Mouse (Mus musculus) ES-E14 (cell line): ENCODE results near the gene Slc10a4. TPM values are rescaled to one million over a fixed set of nuclear protein-coding genes. Genes with fewer than 3 reads are reported as not detected.
A peak's percentile ranks its signal among the peaks of the same experiment; 100 is the strongest.

Experiments
- DNase-seq: peaks from one replicate; pipeline ENCODE4 v3.0.0-alpha.2; 2013; ENCODE audit warnings: low read depth, low spot score
- H3K27ac ChIP-seq: 2 replicates; pipeline ENCODE4 v1.5.1; 2012; ENCODE audit warnings: low read depth, mild to moderate bottlenecking, low read length, moderate library complexity, mixed read lengths; ENCODE audit not compliant: poor library complexity, insufficient read depth, severe bottlenecking
- H3K36me3 ChIP-seq: 2 replicates; pipeline ENCODE4 v1.6.1; 2012; ENCODE audit warnings: mild to moderate bottlenecking, low read length, moderate library complexity, mixed read lengths; ENCODE audit not compliant: control insufficient read depth, poor library complexity, insufficient read depth, severe bottlenecking
- H3K4me1 ChIP-seq, 2 experiments: fragments of 150-350 bp in 1 of 2; sonication (generic) in 1 of 2; 2 replicates each; pipeline ENCODE4 v1.6.1; 2012; ENCODE audit warnings: low read length in 2 of 2, mild to moderate bottlenecking in 1 of 2, mixed read lengths in 1 of 2; ENCODE audit not compliant: control insufficient read depth in 2 of 2, insufficient read depth in 2 of 2, poor library complexity in 1 of 2
- H3K4me3 ChIP-seq, 2 experiments: fragments of 150-350 bp in 1 of 2; sonication (generic) in 1 of 2; 2 replicates each; pipeline ENCODE4 v1.5.1; 2012; ENCODE audit warnings: low read length in 2 of 2, low read depth in 1 of 2, mild to moderate bottlenecking in 1 of 2, mixed read lengths in 1 of 2; ENCODE audit not compliant: insufficient read depth in 1 of 2, poor library complexity in 1 of 2, severe bottlenecking in 1 of 2
- H3K9ac ChIP-seq: 2 replicates; pipeline ENCODE4 v1.6.1; 2012; ENCODE audit warnings: low read depth, mild to moderate bottlenecking, low read length, mixed read lengths; ENCODE audit not compliant: poor library complexity, insufficient read depth, severe bottlenecking
- H3K9me3 ChIP-seq: fragments of 150-350 bp; sonication (generic); 2 replicates; pipeline ENCODE4 v1.6.1; 2012; ENCODE audit warnings: low read depth, mild to moderate bottlenecking, low read length; ENCODE audit not compliant: control insufficient read depth, insufficient read depth
- CHD2 ChIP-seq: IDR thresholded peaks from 2 replicates; pipeline ENCODE4 v1.6.1; 2014; ENCODE audit warnings: mild to moderate bottlenecking, low read depth, low read length, inconsistent platforms
- HCFC1 ChIP-seq: IDR thresholded peaks from 2 replicates; pipeline ENCODE4 v1.6.1; 2012; ENCODE audit warnings: low read length, inconsistent platforms, borderline replicate concordance; ENCODE audit not compliant: insufficient read depth
- MAFK ChIP-seq: IDR thresholded peaks from 2 replicates; pipeline ENCODE4 v1.6.1; 2014; ENCODE audit warnings: mild to moderate bottlenecking, low read depth, low read length, inconsistent platforms; ENCODE audit not compliant: insufficient read depth
- ZC3H11A ChIP-seq: IDR thresholded peaks from 2 replicates; pipeline ENCODE4 v1.6.1; 2012; ENCODE audit warnings: low read depth, mild to moderate bottlenecking, inconsistent platforms, low read length, borderline replicate concordance
- ZNF384 ChIP-seq: IDR thresholded peaks from 2 replicates; pipeline ENCODE4 v1.6.1; 2012; ENCODE audit warnings: low read depth, low read length, inconsistent platforms
- in situ Hi-C, 2 experiments: fragments of 600-800 bp; cut with MboI; formaldehyde crosslinking; loops; one replicate each; pipeline ENCODE4 v1.15.1; 2025; ENCODE audit warnings: low sequenced_read_pairs in 2 of 2, inconsistent platforms in 1 of 2; ENCODE audit not compliant: unreplicated experiment in 2 of 2
- total RNA-seq: library from RNA; depleted of rRNA; stranded (reverse); fragments of 300-350 nt; gene quantifications from 2 replicates; pipeline ENCODE4 v1.2.3, GENCODE M21; 2012

Slc10a4 gene
- total RNA-seq, 1 experiment, result 0.45 TPM

- no peak for TF ChIP-seq CHD2
- peak; percentile 74 for TF ChIP-seq ZC3H11A
- no peak for TF ChIP-seq HCFC1
- TF ChIP-seq ZNF384, result peak; percentile 77
- TF ChIP-seq MAFK, result no peak
- H3K4me1 ChIP-seq, result no peaks in the 10 kb centered on the region
- H3K9me3 ChIP-seq, result no peaks in the 10 kb centered on the region
- in situ Hi-C loops, result loop anchor here (10.0 to 25.0 kb wide), 2 partner anchors 401 to 403 kb away; no protein-coding TSS in a partner anchor
- H3K27ac ChIP-seq, result no peak overlapping the region
- no peak for DNase-seq
- no peak overlapping the region for H3K9ac ChIP-seq
- H3K4me3 ChIP-seq, result no peak overlapping the region
- peaks cover 2% of the 10 kb centered on the region; the same call in 1 of the 2 replicates for H3K36me3 ChIP-seq
Observed at GRCm38 (mm10) chr5:72984091-72984490, 22.6 kb upstream of the Slc10a4 start.

GRCm38 (mm10) chr5:72987786-72988185, 18.9 kb upstream of the Slc10a4 start:
- no peak for DNase-seq
- H3K4me3 ChIP-seq, result no peak overlapping the region
- TF ChIP-seq ZNF384 (no peak), MAFK (no peak), CHD2 (no peak), HCFC1 (no peak), ZC3H11A (no peak)
- in situ Hi-C loops, result loop anchor here (10.0 to 25.0 kb wide), 2 partner anchors 397 to 400 kb away; no protein-coding TSS in a partner anchor
- H3K27ac ChIP-seq, result no peak overlapping the region
- H3K9me3 ChIP-seq, result no peaks in the 10 kb centered on the region
- no peaks in the 10 kb centered on the region for H3K4me1 ChIP-seq
- no peaks in the 10 kb centered on the region for H3K36me3 ChIP-seq
- no peak overlapping the region for H3K9ac ChIP-seq

GRCm38 (mm10) chr5:72989756-72990155, 16.9 kb upstream of the Slc10a4 start:
- in situ Hi-C loops, result loop anchor here (10.0 to 25.0 kb wide), 2 partner anchors 395 to 398 kb away; no protein-coding TSS in a partner anchor
- Histone ChIP-seq H3K4me1 (no peaks in the 10 kb centered on the region), H3K9ac (no peak overlapping the region), H3K36me3 (no peaks in the 10 kb centered on the region), H3K4me3 (no peak overlapping the region), H3K9me3 (no peaks in the 10 kb centered on the region), H3K27ac (no peak overlapping the region)
- TF ChIP-seq ZC3H11A, result no peak
- TF ChIP-seq HCFC1, result no peak
- TF ChIP-seq CHD2, result no peak
- no peak for TF ChIP-seq MAFK
- no peak for TF ChIP-seq ZNF384
- no peak for DNase-seq

- Histone ChIP-seq H3K9me3 (no peaks in the 10 kb centered on the region), H3K36me3 (no peaks in the 10 kb centered on the region), H3K4me1 (no peaks in the 10 kb centered on the region), H3K4me3 (no peak overlapping the region), H3K9ac (no peak overlapping the region), H3K27ac (no peak overlapping the region)
- no peak for DNase-seq
- TF ChIP-seq MAFK (no peak), ZNF384 (no peak), ZC3H11A (no peak), HCFC1 (no peak), CHD2 (no peak)
- in situ Hi-C loops, result loop anchor here in 1 of 2 experiments (25.0 kb wide), 1 partner anchor 395 kb away; no protein-coding TSS in a partner anchor
Observed at GRCm38 (mm10) chr5:72992474-72992873, 14.2 kb upstream of the Slc10a4 start.

GRCm38 (mm10) chr5:72994424-72994823, 12.3 kb upstream of the Slc10a4 start:
- Histone ChIP-seq H3K4me3 (no peak overlapping the region), H3K9ac (no peak overlapping the region), H3K4me1 (no peaks in the 10 kb centered on the region), H3K9me3 (no peaks in the 10 kb centered on the region), H3K27ac (no peak overlapping the region), H3K36me3 (no peaks in the 10 kb centered on the region)
- in situ Hi-C loops, result loop anchor here in 1 of 2 experiments (25.0 kb wide), 1 partner anchor 393 kb away; no protein-coding TSS in a partner anchor
- TF ChIP-seq HCFC1 (no peak), MAFK (no peak), ZNF384 (no peak), ZC3H11A (no peak), CHD2 (no peak)
- no peak for DNase-seq
